Mouse (Mus musculus): ENCODE data around the gene Dnajc10. TPM values are rescaled to one million over a fixed set of nuclear protein-coding genes. Genes with fewer than 3 reads are reported as not detected.

Dnajc10 gene
- total RNA-seq (2015; ENCODE audit: low replicate concordance): 44.0 and 54.5 TPM in 2 replicates
- 60.6 and 110 TPM in 2 replicates for total RNA-seq (2017; ENCODE audit: low replicate concordance)

DNA sequence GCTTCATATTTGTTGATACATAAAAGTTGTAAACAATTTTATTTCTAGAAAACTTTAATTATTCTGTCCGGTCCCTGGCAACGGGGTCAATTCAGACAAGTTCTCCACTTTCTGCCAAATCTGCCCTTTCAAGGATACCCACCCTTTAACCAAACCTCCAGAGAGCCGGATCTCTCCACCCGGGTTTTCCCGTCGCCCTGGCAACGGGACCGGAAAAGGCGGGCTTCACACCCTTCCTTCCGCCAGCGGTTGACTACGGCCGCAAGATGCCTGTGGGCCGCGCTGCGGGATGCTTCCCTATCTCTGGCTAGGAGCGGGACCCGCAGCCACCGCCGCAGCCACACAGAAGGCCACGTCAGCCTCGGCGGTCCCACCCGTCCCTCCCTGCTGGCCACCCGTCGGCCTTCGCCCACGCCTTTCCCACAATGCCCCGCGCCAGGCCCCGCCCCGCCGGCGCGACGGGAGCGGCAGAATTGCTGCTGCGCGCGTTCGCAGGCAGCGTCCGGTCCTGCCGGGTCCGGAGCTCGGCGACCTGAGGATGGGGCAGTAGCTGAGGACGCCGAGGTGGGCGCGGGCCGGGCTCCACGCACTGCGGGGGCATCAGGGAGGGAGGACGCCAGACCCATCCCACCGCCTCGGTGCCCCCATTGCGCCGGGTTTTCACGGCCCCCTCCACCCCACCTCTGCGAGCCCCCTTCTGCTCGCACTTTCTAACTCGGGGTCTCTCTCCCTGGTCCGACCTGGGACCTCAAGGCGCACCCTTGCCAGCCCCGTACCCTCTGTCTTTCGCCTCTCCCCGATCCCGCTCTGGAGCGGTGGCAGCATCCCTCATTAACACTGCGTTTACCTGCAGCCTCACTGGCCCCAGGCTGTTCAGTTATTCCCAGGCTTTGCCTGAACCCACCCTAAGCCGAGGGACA lies at the start of gene Dnajc10:
Gene Dnajc10 (plus strand): TSS at position 225 of the 920 bp plus-strand sequence.
- ATAC-seq (replicated peaks; ENCODE audit: low FRiP score, poor library complexity, severe bottlenecking): peak; percentile 80

DNA sequence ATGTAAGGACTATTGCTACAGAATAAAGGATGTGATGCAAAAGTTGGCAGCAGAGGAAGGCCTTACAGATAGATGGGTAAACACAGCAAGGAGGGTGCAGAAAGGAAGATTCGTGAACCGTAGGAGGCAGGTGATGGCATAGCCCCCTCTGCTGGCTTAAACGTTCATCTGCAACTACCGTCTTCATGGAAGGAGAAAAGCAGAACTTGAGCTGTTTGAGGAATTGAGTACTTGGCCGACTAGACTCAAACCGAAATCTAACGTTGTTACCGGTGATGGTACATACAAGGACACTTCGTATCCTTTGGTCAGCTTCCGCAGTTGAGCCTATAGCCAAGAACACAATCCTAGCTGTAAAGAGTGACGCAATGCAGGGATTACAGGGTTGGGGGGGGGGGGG lies 48.4 kb upstream of the Dnajc10 start:
- ATAC-seq (replicated peaks; ENCODE audit: low FRiP score, poor library complexity, severe bottlenecking): 0 out of 2 replicates have a peak, but pooled peaks have one; percentile 60

DNA sequence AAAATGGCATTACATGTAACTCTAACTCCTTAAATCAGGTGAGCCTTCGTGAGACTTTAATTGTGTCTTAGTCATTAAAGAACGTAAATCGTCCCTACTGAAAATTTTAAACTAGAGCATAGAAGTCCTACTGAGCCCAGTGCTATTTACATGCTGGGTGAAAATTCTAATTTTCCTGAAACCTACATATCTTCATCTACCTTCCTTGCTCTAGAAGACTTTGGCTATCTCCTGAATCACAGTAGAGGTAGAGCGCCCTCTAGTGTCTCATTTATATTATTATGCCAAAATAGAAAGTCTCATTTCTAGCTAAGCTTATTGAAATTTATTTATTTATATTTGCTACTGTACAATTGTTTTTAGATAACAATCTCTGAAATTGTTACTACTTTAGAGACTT lies 47.2 kb upstream of the Dnajc10 start:
- ATAC-seq (replicated peaks; ENCODE audit: low FRiP score, poor library complexity, severe bottlenecking): peak; percentile 80

DNA sequence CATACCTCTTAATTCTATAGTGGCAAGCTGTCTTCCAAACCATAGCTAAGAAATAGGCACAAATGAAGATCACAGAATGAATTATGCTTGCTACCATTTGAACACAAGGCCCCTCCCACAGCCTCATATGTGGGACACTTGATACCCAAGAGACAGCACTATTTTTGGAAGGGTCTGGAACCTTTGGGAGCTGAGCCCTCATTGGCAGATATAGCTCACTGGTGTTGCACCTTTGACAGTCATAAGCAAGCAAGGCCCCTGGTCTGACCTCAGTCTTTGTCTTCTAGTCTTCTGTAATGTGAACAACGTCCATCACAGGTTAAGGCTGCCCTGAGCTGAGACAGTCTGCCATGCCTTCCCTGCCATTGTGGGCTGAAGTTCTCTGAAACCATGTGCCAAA lies 43.8 kb upstream of the Dnajc10 start:
- no peak for ATAC-seq (replicated peaks; ENCODE audit: low FRiP score, poor library complexity, severe bottlenecking)

DNA sequence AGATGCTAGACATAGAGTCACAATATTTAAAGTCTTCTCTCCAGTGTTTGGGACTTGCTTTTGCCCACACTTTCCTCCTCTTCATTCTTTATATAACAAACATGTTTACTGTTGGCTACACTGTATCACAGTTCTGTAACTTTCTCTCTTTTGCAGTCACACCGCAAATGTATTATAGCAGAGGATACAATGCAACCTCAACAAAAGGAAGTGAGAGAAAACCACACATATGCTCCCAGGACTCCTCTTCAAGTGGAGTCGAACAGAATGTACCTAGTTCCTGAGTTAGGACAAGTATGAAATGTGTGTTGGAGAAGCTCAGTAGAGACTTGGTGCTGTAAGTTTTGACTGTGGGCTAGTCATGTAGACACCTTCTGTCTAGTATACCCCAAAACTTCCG lies 42.2 kb upstream of the Dnajc10 start:
- ATAC-seq (replicated peaks; ENCODE audit: low FRiP score, poor library complexity, severe bottlenecking): no peak

DNA sequence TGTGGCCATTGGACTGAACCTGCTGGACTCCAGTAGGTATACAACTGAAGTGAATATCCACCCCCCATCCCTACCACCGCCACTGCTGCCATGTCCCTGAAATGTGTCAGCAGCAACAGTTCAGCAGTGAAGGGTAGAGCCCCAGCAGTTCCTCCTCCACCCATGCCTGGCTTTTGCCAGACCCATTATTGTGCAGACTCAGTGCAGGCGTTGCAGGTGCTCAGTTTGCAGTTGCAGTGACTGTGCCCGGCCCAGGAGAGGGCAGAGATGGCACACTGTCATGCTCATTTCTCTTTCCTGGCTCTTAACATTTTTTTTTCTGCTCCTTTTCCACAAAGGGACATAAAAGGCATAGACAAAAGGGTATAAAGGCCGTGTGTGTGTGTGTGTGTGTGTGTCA lies 41.5 kb upstream of the Dnajc10 start:
- no peak; the same call in 1 of the 2 replicates for ATAC-seq (replicated peaks; ENCODE audit: low FRiP score, poor library complexity, severe bottlenecking)

DNA sequence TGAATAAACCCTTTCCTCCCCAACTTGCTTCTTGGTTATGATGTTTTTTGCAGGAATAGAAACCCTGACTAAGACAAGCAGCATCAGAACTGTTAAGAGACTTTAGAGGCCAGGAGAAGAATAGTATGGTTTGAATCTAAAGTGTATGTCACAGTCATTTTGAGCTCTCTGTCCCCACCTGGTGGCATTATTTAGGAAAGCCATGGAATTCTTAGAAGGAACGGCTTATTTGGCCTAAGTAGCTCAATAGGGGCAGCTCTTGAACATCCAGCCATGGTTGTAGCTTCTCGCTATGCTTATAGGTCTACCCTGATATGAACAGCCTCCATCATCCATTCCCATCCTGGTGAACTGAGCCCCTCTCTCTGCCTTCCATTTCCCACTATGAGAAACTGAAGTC lies 40.1 kb upstream of the Dnajc10 start:
- peak; percentile 75 for ATAC-seq (replicated peaks; ENCODE audit: low FRiP score, poor library complexity, severe bottlenecking)

DNA sequence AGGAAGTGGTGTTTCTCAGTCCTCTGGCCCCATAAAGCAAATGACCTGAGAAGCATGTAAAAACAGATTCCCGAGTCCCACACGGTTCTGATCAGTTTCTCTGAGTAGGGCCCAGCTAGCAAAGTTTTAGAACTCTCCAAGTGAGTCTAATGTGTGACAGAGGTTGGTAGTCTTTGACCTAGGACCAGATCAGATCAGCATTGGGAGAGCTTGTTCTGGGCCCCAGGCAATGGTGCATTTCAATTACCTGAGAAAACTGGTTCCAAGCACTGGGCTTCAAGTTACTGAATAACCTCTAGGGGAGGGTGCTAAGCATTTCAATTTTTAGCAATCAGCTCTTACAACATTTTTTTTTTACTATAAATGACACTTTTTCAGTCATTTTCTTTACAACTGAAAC lies 33.1 kb upstream of the Dnajc10 start:
- ATAC-seq (replicated peaks; ENCODE audit: low FRiP score, poor library complexity, severe bottlenecking): no peak

DNA sequence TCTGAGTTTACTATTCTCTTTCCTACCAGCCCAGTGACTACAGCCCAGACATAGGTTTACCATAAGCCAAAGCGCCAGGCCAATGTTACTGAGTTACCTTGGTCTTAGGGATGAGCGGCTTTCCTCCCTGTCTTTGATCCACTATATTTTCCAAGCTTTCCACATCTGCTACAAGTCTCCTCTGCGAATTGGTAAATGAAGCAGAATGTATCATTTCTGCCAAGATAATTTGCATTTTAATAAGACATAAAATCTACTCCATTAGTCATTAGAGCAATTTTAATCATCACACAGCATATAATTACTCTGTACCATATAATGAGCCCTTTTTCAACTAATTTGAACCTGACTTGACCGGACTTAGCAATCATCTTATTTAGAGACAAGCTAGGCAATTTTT lies 28.9 kb upstream of the Dnajc10 start:
- no peak for ATAC-seq (replicated peaks; ENCODE audit: low FRiP score, poor library complexity, severe bottlenecking)

DNA sequence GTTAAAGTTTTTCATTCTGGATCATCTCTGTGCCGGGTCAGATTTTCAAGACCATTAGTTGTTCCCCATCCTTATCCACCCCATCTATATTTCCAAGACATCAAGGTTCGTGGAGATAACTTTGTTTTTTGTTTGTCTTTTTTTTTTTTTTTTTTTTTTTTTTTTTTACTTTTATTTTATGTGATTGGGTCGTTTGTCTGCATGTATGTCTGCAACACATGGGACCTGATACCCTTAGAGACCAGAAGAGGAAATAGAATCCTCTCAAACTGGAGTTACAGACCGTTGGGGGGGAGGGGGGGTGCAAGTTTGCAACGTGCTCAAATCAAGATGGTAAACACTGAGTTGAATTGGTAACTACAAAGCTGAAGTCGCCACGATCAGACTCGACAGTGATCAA lies 23.1 kb upstream of the Dnajc10 start, which contains the start of gene Prdx6b:
Gene Prdx6b (plus strand): TSS at position 301 of the 400 bp plus-strand sequence.
- no peak for ATAC-seq (replicated peaks; ENCODE audit: low FRiP score, poor library complexity, severe bottlenecking)

DNA sequence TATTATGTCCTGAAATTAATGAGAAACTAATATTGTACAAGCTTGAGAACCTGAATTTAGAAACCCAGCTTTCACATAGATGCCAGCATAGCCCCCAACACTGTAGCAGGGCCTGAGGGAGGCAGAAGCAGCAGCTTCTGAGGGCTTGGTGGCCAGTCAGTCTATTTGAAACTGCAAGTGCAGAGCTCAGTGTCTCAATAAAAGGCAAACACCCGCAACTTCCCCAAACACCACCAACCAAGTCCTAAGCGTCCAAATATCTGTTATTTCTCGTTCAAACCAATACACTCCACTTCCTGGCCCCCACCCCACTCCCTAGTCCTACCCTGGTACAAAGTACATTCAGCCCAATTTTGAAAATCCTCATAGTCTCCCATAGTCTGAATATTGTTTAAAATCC lies 16.9 kb upstream of the Dnajc10 start:
- ATAC-seq (replicated peaks; ENCODE audit: low FRiP score, poor library complexity, severe bottlenecking): no peak

DNA sequence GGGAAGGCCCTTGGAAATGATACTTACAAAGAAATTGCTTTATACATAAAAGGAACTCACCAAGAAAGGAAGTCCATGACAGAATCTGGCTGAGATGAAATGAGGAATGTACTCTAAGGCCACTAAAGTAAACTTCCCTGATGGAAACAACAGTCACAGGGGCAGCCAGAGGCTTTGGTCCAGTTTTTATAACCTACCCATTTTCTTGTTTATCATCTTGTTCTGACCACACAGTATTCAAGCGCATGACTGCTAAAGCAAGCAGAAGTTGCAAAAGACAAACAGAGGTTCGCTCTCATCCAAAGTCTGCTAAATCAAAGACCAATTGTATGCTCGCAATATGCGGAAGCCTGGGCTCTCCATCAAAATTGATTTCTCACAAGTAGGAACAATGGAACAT lies 14.5 kb upstream of the Dnajc10 start:
- no peak for ATAC-seq (replicated peaks; ENCODE audit: low FRiP score, poor library complexity, severe bottlenecking)

DNA sequence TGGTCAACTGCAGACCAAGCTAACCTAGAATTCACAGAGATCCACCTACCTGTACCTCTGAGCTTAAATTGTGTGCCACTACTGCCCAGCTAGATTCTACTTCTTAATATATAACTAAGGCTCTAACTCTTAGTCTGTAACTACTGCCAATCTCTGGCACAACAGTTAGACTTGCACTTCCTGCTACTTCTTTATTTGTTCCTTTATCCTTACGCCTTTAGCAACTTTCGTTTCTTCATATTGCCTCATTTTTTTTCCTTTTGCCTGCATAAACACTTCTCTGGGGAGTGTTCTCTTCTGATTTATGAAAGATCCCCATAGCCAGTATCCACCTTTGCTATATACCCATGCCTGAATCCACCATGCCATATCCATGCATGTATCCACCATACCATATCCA lies 11.3 kb upstream of the Dnajc10 start:
- ATAC-seq (replicated peaks; ENCODE audit: low FRiP score, poor library complexity, severe bottlenecking): no peak

DNA sequence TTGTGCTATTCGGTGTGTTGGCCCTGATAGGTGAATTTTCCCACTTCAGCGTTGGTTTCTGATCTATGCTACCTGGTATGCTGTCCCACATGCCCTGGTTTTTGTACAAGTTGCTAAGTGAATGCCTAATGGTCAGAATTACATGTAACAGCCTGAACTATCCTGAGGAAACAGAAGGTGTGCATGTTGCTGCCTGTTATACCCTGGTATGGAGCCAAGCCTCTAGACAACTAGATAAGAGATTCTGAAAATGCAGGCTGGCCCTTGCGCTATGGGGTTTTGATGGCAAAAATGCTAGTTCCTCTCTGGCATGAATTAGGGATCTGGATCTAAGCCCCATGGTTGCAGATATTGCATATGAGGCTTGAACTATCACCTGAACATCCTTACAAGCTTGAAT lies 7.6 kb upstream of the Dnajc10 start:
- ATAC-seq (replicated peaks; ENCODE audit: low FRiP score, poor library complexity, severe bottlenecking): no peak

DNA sequence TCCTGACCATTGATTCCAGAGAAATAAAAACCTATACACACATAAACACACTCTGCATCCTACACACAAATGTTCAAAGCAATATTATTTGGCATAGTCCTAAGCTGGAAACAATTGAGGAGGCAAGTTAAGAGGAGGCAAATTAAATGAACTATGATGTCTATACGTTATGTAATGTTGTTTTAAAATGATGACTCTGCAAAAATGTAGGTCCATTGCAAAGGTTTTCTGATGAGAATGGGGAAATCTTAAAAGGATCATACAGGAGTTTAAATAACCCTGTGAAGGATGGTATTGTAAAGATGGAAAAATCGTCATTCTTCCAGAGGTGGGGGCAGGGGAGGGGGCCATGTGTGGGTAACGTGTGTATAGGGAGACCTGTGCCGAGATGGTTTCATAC lies 5.5 kb upstream of the Dnajc10 start:
- ATAC-seq (replicated peaks; ENCODE audit: low FRiP score, poor library complexity, severe bottlenecking): no peak

DNA sequence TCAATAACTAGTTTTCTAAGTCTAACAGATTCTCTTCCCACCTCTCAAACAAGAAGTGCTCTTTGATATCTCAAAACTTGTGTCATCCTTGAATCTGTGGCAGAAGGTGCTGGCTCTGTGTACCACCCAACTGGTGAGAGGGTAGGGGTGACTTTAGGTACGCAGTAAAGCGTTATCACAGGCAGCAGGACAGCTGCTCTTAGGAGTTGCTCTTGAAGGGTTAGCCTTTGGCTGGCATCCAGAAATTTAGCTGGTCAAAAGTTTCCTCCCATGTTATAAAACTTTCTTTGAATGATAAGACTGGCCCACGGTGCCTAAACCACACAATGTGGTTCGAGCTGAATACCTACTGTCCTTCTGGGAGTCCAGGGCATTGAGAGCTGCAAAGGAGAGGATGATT lies 4.5 kb upstream of the Dnajc10 start:
- peak; percentile 76 for ATAC-seq (replicated peaks; ENCODE audit: low FRiP score, poor library complexity, severe bottlenecking)

DNA sequence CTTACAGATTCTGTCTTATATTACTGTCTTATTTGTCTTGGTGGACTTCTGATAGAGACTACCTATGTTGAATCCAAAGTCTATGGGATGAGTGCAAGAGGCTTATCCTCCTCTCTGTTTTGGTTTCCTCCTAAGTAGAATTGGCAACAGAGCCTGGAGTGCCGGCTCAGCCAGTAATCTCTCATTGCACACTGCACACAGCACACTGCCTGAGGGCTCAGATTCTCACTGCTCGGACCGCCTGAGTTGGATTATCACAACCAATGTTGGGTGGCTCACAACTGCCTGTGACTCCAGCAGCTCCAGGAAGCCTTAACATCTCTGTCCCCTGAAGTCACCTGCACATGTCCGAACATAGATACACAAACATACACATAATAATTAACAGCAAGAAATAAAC lies 3.9 kb upstream of the Dnajc10 start:
- peak; percentile 70 for ATAC-seq (replicated peaks; ENCODE audit: low FRiP score, poor library complexity, severe bottlenecking)

DNA sequence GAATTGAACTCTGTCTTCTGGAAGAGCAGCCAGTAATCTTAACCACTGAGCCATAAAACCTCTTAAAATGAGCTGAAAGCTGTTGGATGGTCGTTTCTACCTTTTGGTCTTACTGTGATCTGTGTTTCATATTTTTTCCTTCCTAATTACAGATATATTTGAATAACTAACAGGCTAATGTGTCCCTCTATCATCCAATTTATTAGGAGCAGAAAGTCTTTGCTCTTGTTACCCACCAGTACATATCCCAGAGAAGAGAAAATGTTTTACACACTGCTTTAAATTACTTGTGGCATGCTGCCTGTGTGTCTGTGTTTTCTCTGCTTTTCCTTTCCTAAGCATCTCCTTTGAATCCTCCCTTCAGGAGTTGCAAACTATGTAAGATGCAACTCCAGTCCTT lies 1.1 kb upstream of the Dnajc10 start:
- no peak for ATAC-seq (replicated peaks; ENCODE audit: low FRiP score, poor library complexity, severe bottlenecking)

DNA sequence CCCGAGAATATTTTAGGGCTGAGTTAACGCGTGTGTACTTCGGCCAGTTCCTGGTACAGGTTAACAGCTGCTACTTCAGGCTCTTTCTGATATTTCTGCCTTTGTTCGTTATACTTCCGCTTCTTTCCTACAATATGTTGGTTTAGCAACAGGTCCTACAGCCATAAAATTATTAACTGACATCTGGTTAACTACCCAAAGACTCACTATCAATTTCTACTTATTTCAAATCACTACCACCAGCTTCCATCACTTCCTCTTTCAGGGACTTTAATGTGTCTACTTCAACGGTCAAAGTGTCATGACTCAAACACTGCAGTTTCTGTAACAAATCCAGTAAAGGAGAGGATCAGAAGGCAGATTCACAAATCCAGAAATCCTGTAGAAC lies 418 bp upstream of the Dnajc10 start:
- peak; percentile 6; the same call in 1 of the 2 replicates for ATAC-seq (replicated peaks; ENCODE audit: low FRiP score, poor library complexity, severe bottlenecking)

DNA sequence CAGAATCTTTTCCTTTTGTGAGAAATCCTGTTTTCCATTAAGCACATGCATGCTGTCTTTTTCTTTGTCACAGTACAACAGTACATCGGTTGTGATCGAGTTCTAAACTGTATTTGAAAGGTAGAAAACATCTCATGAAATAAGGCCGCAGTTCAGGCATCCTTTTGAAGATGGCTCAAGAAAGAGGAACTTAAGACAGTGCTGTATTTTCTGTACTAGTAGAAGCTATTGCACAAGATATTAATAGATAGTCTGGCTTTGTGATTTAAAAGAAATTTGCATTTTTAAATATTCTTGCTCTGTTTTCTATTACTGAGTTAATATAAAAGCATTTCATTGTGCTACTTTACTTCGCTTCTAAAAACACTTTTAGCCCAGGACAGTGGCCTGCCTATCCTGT lies 7.6 kb downstream of the Dnajc10 start:
- no peak for ATAC-seq (replicated peaks; ENCODE audit: low FRiP score, poor library complexity, severe bottlenecking)

DNA sequence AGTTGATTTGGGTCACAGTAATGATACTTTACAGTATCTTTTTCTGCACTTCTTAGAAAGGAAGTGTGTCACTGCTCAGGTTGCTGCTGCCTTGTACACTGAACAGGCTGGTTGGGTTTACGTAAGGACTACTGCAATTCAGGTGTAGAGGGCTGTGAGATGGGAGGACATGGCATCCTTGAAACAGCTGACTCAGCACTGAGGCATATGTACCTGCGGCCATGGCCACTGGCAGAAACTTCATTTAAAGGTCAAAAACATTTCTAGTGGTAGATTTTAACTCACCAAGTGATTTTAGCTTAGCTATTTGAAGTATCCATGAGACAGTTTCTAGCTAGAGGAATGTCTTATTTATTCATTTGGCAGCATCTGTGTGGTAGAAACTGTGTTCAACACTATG lies 10.5 kb downstream of the Dnajc10 start:
- ATAC-seq (replicated peaks; ENCODE audit: low FRiP score, poor library complexity, severe bottlenecking): no peak

DNA sequence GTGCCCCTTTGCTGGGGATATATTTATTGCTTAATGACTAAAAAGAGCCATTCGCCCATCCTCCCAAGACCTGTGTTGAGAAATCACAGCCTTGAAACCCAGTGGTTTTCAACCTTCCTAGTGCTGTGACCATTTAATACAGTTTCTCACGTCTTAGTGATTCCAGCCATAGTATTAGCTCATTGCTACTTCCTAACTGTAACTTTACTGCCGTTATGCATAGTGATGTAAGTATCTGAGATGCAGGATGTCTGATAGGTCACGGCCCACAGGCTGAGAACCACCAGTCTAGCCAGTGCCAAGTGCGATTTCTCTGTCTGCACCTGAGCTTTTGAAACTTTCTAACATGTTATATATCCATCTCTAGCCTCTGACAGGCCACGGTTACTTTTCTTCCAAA lies 12.0 kb downstream of the Dnajc10 start:
- no peak for ATAC-seq (replicated peaks; ENCODE audit: low FRiP score, poor library complexity, severe bottlenecking)

Data from erythroblast, adult 5-6 weeks (primary cell).